Mouse (Mus musculus) embryonic facial prominence, embryonic 13.5 days (tissue): Measurements from ENCODE around the gene Arhgef3. TPM values are rescaled to one million over a fixed set of nuclear protein-coding genes. Genes with fewer than 3 reads are reported as not detected.
A peak's percentile ranks its signal among the peaks of the same experiment; 100 is the strongest.

ENCODE experiments used
- ATAC-seq: fragments of 200-750 bp; cut with Nextera tagmentation; 2 replicates; pipeline ENCODE4 v1.8.0; 2017; ENCODE audit warnings: low read depth; ENCODE audit not compliant: insufficient number of reproducible peaks, insufficient read depth, low FRiP score, low TSS enrichment
- H3K27ac ChIP-seq: fragments of 300-500 bp; sonication (generic); 2 replicates; pipeline ENCODE4 v1.5.1; 2015; ENCODE audit warnings: moderate library complexity, mild to moderate bottlenecking, inconsistent platforms
- H3K27me3 ChIP-seq: fragments of 300-500 bp; sonication (generic); 2 replicates; pipeline ENCODE4 v1.6.1; 2015; ENCODE audit warnings: mild to moderate bottlenecking, inconsistent platforms
- H3K36me3 ChIP-seq: fragments of 300-500 bp; sonication (generic); 2 replicates; pipeline ENCODE4 v1.6.1; 2015; ENCODE audit warnings: mild to moderate bottlenecking, inconsistent platforms
- H3K4me1 ChIP-seq: fragments of 300-500 bp; sonication (generic); 2 replicates; pipeline ENCODE4 v1.6.1; 2015; ENCODE audit warnings: inconsistent platforms
- H3K4me2 ChIP-seq: fragments of 300-500 bp; sonication (generic); 2 replicates; pipeline ENCODE4 v1.6.1; 2015; ENCODE audit warnings: moderate library complexity, mild to moderate bottlenecking, inconsistent platforms
- H3K4me3 ChIP-seq: fragments of 300-500 bp; sonication (generic); 2 replicates; pipeline ENCODE4 v1.5.1; 2015; ENCODE audit warnings: mild to moderate bottlenecking, inconsistent platforms
- H3K9ac ChIP-seq: fragments of 300-500 bp; sonication (generic); 2 replicates; pipeline ENCODE4 v1.6.1; 2015; ENCODE audit warnings: mild to moderate bottlenecking, inconsistent platforms
- H3K9me3 ChIP-seq: fragments of 300-500 bp; sonication (generic); 2 replicates; pipeline ENCODE4 v1.6.1; 2016; ENCODE audit warnings: inconsistent platforms
- WGBS: fragments of 180-500 bp; shearing (Covaris S2); methylation state at CpG from one replicate; pipeline ENCODE4 v1.1.7; 2015; ENCODE audit warnings: mixed read lengths; 5-methylcytosine and 5-hydroxymethylcytosine counted together
- polyA plus RNA-seq: library from polyadenylated mRNA; unstranded; fragments of >200 nt; fragmentation: Nextera tagmentation; extraction: Ambion mirVana; gene quantifications from 2 replicates; pipeline ENCODE4 v1.2.1, GENCODE M21; 2015

The Arhgef3 gene
- polyA plus RNA-seq, 1 experiment from 2014 or later: 12.8 TPM

DNA sequence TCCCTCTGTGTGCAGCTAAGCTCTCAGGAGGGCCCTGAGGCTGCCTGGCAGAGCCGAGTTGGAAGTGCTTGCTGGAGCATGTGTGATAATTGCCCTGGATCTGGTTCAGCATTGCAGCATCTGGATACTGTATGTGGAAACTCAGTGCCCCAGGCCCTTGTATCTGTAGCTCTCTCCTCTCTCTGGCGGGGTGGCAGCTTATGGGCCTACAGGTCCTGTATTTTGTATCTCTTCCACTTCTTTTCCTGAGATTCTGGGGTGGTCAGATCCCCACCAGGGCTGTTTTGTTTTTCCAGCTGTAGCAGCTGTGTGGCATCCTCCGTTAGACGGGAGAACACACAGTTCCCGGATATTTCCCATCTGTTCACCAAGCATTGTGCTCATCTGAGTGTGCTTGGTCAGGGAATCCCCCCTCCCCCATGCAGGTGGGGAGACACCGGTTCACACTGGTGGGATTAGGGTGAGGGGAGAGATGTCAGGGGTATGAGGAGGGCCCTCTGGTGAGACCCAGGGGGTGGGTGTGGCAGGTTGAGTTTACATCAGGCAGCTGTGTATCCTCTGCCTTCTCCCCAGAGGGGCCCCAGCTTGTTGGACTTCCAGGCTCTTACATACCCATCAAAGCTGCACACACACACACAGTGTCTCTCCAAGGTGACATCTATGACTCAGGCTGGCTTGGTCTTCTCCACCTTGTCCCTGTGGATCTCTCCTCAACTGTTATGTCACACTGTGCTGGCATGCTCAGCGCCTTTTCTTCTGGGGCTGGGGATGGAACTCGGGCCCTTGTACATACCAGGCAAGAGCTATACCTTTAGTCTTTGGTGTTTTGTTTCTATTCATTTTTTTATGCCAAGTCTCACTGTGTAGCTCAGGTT is 30.7 kb downstream of the Arhgef3 start:
- Histone ChIP-seq H3K4me3 (no peak overlapping the region), H3K4me2 (no peak overlapping the region), H3K27ac (peak overlapping the region; percentile 52), H3K9me3 (no peaks in the 10 kb centered on the region), H3K27me3 (no peaks in the 10 kb centered on the region), H3K9ac (no peak overlapping the region), H3K4me1 (peaks cover 17% of the 10 kb centered on the region), H3K36me3 (no peaks in the 10 kb centered on the region)
- ATAC-seq: no peak
- WGBS: 40% methylated on average over 8 of the region's 8 CpGs

GRCm38 (mm10) chr14:27147726-27148125 is 33.0 kb downstream of the Arhgef3 start:
- Histone ChIP-seq H3K4me3 (no peak overlapping the region), H3K4me2 (no peak overlapping the region), H3K4me1 (peaks cover 25% of the 10 kb centered on the region), H3K36me3 (no peaks in the 10 kb centered on the region), H3K9ac (no peak overlapping the region), H3K9me3 (no peaks in the 10 kb centered on the region), H3K27ac (no peak overlapping the region), H3K27me3 (no peaks in the 10 kb centered on the region)
- no peak for ATAC-seq
- 89% methylated on average over 7 of the region's 7 CpGs for WGBS

DNA sequence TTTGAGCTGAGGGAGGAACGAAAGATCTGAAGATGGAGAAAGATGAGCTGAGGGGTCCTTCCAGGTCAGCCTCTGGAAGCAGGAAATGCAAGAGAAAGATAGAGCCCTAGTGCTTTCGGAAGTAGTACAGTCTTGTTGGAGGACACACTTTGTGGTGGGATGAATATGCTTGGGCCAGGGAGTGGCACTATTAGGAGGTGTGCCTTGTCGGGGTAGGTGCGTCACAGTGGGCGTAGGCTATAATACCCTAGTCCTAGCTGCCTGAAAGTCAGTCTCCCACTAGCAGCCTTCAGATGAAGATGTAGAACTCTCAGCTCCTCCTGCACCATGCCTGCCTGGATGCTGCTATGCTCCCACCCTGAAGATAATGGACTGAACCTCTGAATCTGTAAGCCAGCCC is 34.7 kb downstream of the Arhgef3 start:
- Histone ChIP-seq H3K4me1 (peaks cover 25% of the 10 kb centered on the region), H3K27ac (no peak overlapping the region), H3K9me3 (no peaks in the 10 kb centered on the region), H3K36me3 (no peaks in the 10 kb centered on the region), H3K4me2 (no peak overlapping the region), H3K9ac (no peak overlapping the region), H3K27me3 (no peaks in the 10 kb centered on the region), H3K4me3 (no peak overlapping the region)
- WGBS: 90% methylated on average over 5 of the region's 5 CpGs
- ATAC-seq: no peak

DNA sequence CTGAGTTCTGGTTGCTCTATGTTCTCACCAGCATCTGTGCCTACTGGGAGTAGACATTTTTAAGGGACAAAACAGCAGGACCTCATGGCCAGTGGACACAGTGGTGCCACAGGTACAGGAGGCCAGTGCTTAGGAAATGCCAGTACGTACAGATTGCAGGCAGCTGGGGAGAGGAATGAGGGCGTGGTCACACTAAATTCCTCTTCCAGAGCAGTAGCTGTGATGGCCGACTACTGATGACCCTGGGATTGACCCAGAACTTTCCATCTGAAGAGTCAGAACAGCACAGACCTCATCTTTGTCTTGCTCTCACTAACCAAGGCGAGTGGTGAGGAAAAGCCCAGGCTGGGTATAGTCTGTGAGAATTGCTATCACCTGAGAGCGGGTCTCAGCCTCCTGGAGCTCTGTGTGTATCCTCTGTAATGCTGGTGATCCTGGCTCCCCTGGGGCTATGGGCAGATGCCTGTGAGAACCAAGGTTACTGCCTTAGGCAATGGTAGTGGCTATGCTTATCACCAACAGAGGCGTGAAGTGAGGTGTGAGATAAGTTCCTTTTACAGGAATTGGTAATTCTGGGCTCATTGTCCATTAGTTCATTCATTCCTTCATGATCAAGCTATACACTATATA is 35.4 kb downstream of the Arhgef3 start:
- no peak for ATAC-seq
- Histone ChIP-seq H3K4me2 (no peak overlapping the region), H3K4me3 (no peak overlapping the region), H3K4me1 (peaks cover 18% of the 10 kb centered on the region), H3K27me3 (no peaks in the 10 kb centered on the region), H3K27ac (no peak overlapping the region), H3K36me3 (no peaks in the 10 kb centered on the region), H3K9ac (no peak overlapping the region), H3K9me3 (no peaks in the 10 kb centered on the region)
- 58% methylated on average over 6 of the region's 6 CpGs for WGBS

DNA sequence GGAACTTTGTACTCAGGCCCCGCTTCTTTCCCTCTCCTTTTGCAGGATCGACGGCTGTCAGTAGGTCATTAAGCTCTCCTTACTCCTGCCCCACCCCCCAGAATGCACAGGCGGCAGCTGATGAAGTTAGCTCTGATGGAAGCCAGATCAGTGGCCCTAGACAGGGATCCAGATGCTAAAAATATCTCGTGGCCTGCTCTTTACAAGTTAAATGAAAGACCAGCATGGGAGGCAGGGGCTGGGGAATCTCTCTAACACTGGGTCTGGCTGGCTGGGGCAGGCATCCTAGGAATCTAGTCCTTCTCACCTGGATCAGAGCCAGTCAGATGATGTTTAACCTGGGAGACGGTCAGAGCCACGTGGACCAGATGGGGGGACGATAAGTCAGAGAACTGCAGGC is 36.7 kb downstream of the Arhgef3 start:
- no peaks in the 10 kb centered on the region for H3K27me3 ChIP-seq
- no peaks in the 10 kb centered on the region for H3K9me3 ChIP-seq
- no peak overlapping the region for H3K27ac ChIP-seq
- no peak for ATAC-seq
- 24% methylated on average over 8 of the region's 8 CpGs for WGBS
- H3K4me3 ChIP-seq: no peak overlapping the region
- no peak overlapping the region for H3K9ac ChIP-seq
- H3K4me2 ChIP-seq: no peak overlapping the region
- H3K4me1 ChIP-seq: peaks cover 15% of the 10 kb centered on the region
- no peaks in the 10 kb centered on the region for H3K36me3 ChIP-seq

GRCm38 (mm10) chr14:27155088-27155487 is 40.4 kb downstream of the Arhgef3 start:
- Histone ChIP-seq H3K9ac (no peak overlapping the region), H3K27ac (no peak overlapping the region), H3K4me3 (no peak overlapping the region), H3K4me2 (no peak overlapping the region), H3K36me3 (no peaks in the 10 kb centered on the region), H3K4me1 (peaks cover 19% of the 10 kb centered on the region), H3K27me3 (no peaks in the 10 kb centered on the region), H3K9me3 (no peaks in the 10 kb centered on the region)
- 61% methylated on average over 6 of the region's 6 CpGs for WGBS
- no peak for ATAC-seq

DNA sequence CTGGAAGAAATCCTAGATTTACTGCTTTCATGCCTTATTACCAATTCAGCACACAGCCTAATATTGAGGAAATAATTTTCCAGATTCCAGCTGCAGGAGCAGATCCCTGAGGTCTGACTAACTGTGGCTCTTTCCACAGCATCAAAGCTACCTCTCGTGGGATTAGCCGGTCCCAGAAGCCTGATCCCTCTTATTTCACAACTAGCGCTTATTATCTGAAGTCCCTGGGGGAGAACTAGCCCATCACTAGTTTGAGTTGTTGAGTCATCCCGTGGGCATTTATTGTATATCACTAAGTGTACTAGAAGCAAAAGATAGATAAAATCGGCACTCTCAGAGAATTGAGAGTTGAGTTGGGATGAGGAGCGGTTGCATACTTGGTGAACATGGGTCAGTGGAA is 41.3 kb downstream of the Arhgef3 start:
- H3K4me1 ChIP-seq: peaks cover 16% of the 10 kb centered on the region
- ATAC-seq: no peak
- H3K4me3 ChIP-seq: no peak overlapping the region
- H3K4me2 ChIP-seq: no peak overlapping the region
- WGBS: 70% methylated on average over 6 of the region's 6 CpGs
- no peaks in the 10 kb centered on the region for H3K9me3 ChIP-seq
- no peaks in the 10 kb centered on the region for H3K27me3 ChIP-seq
- H3K36me3 ChIP-seq: no peaks in the 10 kb centered on the region
- H3K9ac ChIP-seq: no peak overlapping the region
- H3K27ac ChIP-seq: no peak overlapping the region

GRCm38 (mm10) chr14:27158133-27158532 is 43.4 kb downstream of the Arhgef3 start:
- no peak overlapping the region for H3K4me2 ChIP-seq
- no peaks in the 10 kb centered on the region for H3K27me3 ChIP-seq
- ATAC-seq: no peak
- WGBS: 54% methylated on average over 3 of the region's 3 CpGs
- no peak overlapping the region for H3K27ac ChIP-seq
- no peak overlapping the region for H3K9ac ChIP-seq
- no peaks in the 10 kb centered on the region for H3K9me3 ChIP-seq
- H3K4me3 ChIP-seq: no peak overlapping the region
- H3K4me1 ChIP-seq: peaks cover 7% of the 10 kb centered on the region; the same call in 1 of the 2 replicates
- no peaks in the 10 kb centered on the region for H3K36me3 ChIP-seq

GRCm38 (mm10) chr14:27158782-27159181 is 44.1 kb downstream of the Arhgef3 start:
- Histone ChIP-seq H3K9me3 (no peaks in the 10 kb centered on the region), H3K9ac (no peak overlapping the region), H3K27ac (no peak overlapping the region), H3K27me3 (no peaks in the 10 kb centered on the region), H3K4me1 (peaks cover 7% of the 10 kb centered on the region; the same call in 1 of the 2 replicates), H3K36me3 (no peaks in the 10 kb centered on the region), H3K4me2 (no peak overlapping the region), H3K4me3 (no peak overlapping the region)
- 41% methylated on average over 2 of the region's 2 CpGs for WGBS
- ATAC-seq: no peak

DNA sequence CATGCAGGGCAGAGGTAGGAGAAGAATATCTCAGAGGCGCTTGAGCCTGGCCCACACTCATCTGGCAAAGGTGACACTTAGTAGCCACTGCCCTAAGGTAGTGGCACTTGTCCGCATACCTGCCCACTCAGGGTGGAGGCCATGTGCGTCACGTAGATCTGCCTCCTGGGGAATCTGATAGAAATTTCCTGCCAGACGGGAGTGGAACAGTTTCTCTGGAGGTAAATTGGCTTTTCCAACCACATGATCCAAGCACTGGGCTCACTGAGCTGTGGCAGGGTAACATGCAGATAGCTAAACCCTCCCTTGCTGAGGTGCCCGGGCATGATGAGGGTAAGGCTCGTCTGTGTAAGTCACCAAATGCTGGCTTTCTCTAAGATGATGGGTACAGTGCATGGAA is 46.1 kb downstream of the Arhgef3 start:
- Histone ChIP-seq H3K9me3 (no peaks in the 10 kb centered on the region), H3K27ac (no peak overlapping the region), H3K4me2 (no peak overlapping the region), H3K9ac (no peak overlapping the region), H3K4me3 (no peak overlapping the region), H3K36me3 (no peaks in the 10 kb centered on the region), H3K4me1 (peaks cover 4% of the 10 kb centered on the region; the same call in 1 of the 2 replicates), H3K27me3 (no peaks in the 10 kb centered on the region)
- WGBS: 79% methylated on average over 7 of the region's 7 CpGs
- no peak for ATAC-seq

- no peaks in the 10 kb centered on the region for H3K36me3 ChIP-seq
- 91% methylated on average over 6 of the region's 6 CpGs for WGBS
- no peaks in the 10 kb centered on the region for H3K4me1 ChIP-seq
- H3K9me3 ChIP-seq: no peaks in the 10 kb centered on the region
- H3K27ac ChIP-seq: no peak overlapping the region
- H3K4me3 ChIP-seq: no peak overlapping the region
- no peaks in the 10 kb centered on the region for H3K27me3 ChIP-seq
- no peak for ATAC-seq
- no peak overlapping the region for H3K4me2 ChIP-seq
- no peak overlapping the region for H3K9ac ChIP-seq
Measured at GRCm38 (mm10) chr14:27164639-27165038, 49.9 kb downstream of the Arhgef3 start.

- Histone ChIP-seq H3K9me3 (no peaks in the 10 kb centered on the region), H3K4me3 (no peak overlapping the region), H3K27ac (0 out of 2 replicates have a peak overlapping the region, but pooled peaks have one; percentile 0), H3K4me2 (no peak overlapping the region), H3K4me1 (peaks cover 12% of the 10 kb centered on the region), H3K36me3 (no peaks in the 10 kb centered on the region), H3K27me3 (no peaks in the 10 kb centered on the region), H3K9ac (no peak overlapping the region)
- 79% methylated on average over 8 of the region's 8 CpGs for WGBS
- ATAC-seq: no peak
Measured at GRCm38 (mm10) chr14:27166751-27167150, 52.1 kb downstream of the Arhgef3 start.
